Mouse (Mus musculus): ENCODE data around the gene Cpvl. TPM values are rescaled to one million over a fixed set of nuclear protein-coding genes. Genes with fewer than 3 reads are reported as not detected.

Gene Cpvl
- polyA plus RNA-seq, 1 experiment, result not detected

DNA sequence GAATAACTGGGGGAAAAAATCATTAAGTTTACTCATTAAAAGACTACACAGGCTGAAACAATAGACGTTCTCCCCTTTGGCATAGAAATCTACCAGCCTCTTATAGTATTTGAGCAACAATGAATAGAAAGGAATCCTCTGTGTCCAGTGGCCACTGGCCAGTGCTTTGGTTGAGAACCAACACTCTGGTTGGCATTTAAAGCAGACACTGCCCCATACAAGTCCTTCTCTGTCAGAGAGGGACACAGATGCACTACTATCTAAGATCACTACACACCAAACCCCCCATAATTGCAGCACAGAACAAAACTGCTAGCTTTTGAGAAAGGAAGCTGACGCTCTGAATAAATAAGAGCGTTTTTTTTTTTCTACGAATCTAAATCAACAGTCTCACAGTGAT is 93.5 kb downstream of the Cpvl start:
- no peak for TF ChIP-seq GATA1 (IDR thresholded peaks at IDR 0.05; ENCODE audit: low read length)

DNA sequence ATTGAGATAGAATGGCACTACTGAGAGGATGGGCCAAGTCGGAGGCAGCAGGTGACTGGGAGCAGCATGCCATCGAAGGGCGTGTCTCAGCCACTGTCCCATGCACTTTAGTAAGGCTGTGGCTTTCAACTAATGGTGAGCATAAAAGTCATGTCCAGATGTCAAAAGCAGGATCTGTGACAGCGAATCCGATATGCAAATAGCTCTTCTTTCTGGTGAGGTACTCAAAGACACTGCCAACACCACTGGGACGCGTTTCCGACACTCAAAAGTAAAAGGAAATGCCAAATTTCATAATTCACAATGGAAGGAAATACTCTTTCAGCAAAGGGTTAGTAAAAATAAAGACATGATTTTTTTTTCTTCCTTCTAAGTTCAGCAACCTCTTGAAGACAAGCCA is 94.0 kb downstream of the Cpvl start:
- TF ChIP-seq GATA1 (IDR thresholded peaks at IDR 0.05; ENCODE audit: low read length), result no peak

DNA sequence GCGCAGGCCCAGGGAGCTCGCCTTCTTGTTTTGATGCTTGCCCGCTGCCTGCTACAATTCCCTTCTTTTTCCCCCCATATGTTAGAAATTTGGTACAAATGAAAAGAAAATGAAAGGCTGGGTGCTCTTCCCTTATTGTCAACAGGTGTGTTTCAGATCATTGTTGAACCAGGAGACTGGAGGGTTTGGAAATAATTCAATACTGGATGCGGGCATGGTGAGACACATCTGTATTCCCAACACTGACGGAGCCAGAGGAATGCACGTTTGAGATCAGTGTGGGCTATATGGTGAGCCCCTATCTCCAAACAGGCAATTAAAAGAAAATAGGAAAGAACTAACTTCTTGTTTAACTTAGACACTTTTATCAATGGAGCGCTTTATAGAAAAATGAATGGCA is 95.1 kb downstream of the Cpvl start:
- TF ChIP-seq GATA1 (IDR thresholded peaks at IDR 0.05; ENCODE audit: low read length), result no peak

DNA sequence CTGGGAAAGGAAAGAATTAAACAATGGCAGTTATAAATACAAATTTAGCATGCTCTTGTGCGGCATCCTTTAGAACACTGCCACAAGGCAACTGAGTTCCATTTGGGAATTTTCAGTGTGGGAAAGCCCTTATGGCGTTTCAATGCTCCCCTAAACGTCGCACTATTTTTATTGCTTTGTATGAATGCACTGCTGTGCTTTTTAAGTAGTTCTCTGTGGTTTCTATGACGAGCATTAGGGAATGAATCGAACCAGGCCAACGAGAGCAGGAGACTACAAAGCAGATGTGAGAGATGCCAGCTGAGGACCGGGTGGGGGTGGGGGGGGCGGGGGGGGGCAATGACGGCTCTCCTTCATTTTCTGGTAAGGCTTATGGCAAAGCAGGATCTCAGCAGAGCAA is 96.8 kb downstream of the Cpvl start:
- no peak for TF ChIP-seq GATA1 (IDR thresholded peaks at IDR 0.05; ENCODE audit: low read length)

DNA sequence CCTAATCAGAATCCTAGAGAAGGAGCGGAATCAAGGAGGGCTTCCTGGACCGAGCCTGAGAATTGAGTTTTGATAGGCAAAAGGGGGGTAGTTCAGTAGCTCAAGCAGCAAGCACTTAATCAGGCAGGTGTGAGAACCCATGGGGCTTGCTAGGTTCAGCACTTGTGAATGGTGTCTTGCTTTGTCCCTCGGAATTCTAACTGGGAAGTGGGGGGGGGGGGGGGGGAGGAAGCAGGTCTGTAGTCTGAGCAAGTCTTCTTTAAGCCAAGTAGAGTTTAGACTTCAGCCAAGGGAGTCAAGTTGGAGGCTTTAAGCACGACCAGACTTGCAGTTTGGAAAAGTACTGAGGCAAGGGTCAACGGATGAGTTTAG is 97.2 kb downstream of the Cpvl start:
- TF ChIP-seq GATA1 (IDR thresholded peaks at IDR 0.05; ENCODE audit: low read length), result no peak

DNA sequence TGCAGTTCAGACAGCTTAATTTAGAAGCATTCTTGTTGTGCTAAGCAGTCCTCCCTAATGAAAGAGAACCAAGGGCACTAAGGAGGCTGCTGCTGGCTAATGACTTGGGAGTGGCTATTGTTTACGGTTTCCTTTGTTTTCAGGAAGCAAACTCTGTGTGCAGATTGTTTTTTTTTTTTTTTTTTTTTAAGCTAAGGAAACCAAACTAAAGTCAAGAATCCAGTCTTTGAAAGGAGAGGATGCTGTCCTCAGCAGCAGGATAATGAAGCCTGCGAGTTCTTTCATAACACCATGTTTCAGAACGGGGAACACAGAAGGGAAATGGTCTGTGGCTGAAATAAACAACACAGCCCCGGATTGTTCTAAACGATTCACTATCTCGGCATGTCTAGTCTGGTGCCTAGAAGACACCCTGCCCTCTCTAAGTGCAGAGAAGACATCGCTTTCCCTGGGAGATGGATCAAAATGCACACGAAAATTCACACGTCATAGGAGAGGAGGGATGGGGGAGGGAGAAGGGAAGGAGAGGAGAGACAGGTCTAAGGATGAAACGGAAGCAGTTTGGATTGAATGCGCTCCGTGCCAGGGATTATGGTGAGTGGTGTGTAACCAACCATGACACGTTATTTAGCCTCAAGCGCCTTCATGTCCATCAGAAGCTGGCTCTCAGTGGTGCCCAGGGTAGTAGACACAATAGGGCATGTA is 97.8 kb downstream of the Cpvl start:
- no peak for TF ChIP-seq GATA1 (IDR thresholded peaks at IDR 0.05; ENCODE audit: low read length)

DNA sequence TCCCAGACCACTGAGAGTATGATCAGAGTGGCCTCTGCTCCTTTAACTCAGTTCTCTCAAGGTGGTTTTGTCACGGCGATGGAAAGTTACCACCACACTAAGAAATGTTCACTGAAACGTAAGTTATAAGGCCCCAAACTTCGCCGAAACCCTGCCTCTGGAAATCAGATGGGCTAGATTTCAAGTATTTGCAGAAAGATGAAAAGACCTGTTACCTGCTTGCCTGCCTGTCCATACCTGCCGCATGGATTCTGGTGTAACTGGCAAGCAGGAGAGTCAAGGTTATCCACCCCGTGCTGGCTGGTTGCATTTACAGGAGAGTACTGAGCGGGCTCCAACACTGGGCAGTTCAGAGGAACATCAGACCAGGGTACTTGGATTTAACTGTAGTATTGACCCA is 98.9 kb downstream of the Cpvl start:
- no peak for TF ChIP-seq GATA1 (IDR thresholded peaks at IDR 0.05; ENCODE audit: low read length)

DNA sequence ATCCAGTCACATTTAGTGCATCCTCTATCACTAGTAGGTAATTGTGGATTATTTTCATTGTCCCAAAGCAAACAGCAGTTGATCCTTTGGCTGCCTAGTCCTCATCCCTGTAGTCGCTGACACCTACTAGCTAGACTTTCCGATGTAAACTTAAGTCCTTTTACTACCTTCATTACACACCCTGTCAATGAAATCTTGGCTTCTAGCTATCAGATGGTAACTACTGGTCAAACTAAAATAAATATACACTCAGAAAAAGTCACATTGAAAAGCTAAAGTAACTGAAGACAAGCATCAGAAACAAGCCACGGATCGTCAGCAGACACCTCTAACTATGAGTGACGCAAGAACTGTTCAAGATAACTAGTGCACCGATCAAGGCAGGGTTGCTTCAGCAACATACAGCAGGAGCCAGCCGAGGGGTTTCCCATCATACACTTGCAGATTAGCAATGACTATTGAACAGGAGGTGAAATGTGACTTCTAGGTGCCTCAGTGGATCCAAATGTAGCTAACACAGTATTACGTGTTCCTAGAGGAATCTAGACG is 103.5 kb downstream of the Cpvl start:
- no peak for TF ChIP-seq GATA1 (IDR thresholded peaks at IDR 0.05; ENCODE audit: low read length)

DNA sequence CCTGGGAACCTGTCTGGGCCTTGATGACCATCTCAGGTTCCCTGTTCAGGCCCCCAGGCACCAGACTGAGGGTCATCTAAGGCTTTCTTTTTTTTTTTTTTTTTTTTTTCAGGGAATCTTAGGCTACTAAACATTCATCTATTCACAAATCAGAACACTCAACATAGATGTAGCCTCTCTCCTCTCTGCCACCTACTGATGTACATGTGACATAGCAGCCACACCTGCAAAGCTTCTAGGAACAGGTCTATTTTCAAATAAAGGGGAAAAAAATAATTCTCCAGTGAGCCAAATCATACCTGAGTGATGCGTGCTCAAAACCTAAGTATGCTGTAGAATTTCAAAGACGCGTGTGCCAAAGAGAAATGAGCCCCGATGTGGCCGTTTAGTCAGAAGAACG is 106.6 kb downstream of the Cpvl start:
- TF ChIP-seq GATA1 (IDR thresholded peaks at IDR 0.05; ENCODE audit: low read length), result no peak

DNA sequence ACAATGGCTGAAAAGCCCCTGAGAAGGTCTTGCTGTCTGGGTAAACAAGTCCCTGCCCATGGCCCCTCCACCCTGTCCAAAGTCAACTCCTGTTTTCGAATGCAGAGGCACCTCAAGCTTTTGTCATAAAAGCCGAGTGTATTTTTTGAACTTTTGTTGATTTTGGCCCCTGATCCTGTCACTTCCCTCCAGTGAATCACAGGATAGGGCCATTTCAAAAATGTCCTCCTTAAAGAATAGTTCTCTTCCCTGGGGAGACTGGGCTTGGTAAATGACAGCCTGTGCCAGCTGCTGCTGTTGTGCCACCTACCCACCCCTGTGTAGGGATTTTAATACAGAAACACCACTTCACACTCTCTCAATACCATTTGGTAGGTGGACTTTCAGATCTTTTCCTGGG is 115.5 kb downstream of the Cpvl start:
- TF ChIP-seq GATA1 (IDR thresholded peaks at IDR 0.05; ENCODE audit: low read length), result no peak

DNA sequence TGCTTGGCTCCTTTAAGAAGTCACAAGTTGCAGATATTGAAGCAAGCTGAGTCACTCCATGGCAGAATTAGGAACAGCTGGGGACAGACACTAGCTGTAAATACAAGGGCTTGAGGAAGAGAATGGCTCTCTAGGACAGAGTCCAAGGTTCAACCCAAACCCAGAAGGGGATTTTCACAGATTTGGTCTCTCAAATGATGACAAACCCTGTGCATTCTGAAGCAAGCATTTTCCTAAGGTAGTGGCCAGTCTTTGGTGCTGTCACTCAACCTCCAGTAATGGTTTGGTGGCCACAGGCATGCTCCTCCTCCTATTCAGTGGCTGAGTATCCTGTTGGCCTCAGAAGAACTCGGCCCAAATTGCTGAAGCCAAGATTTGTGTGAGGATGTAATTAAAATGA is 119.4 kb downstream of the Cpvl start:
- TF ChIP-seq GATA1 (IDR thresholded peaks at IDR 0.05; ENCODE audit: low read length), result no peak

DNA sequence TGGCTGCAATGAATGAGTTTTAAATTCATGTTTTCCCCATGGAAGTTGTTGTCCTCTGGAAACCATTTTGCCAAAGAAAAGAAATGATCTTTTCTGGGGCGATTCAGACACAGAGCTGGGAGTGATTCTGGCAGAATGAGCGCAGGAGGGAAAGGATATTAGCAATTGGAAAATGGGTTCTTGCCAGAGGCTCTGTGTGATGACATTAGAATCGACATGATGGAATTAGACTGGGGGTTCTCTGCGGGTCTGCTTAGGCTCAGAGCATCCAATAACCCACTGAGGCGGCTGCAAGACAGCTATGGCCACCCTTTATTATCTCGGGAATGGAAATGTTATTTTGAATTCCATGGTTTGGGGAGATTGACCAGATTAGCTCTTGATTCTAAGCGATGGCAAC is 120.6 kb downstream of the Cpvl start:
- no peak for TF ChIP-seq GATA1 (IDR thresholded peaks at IDR 0.05; ENCODE audit: low read length)

DNA sequence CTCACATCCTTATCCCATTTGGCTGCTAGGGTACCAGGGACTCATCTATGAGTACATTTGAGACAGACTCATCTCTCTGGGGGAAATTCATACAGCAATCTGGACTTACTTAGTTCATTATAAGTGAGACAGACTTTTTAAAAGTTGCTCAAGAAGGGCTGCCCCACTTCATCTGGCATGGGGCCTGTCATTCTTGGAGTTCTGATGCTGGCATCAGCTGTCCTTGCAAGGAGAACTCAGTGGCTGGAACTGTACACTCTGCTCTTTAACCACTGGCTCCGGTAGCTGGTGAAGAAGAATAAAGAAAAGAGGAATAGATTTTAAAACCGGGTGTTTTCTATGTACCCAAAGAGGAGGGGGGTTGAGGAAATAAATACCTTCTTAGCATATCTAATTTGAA is 121.7 kb downstream of the Cpvl start:
- no peak for TF ChIP-seq GATA1 (IDR thresholded peaks at IDR 0.05; ENCODE audit: low read length)

DNA sequence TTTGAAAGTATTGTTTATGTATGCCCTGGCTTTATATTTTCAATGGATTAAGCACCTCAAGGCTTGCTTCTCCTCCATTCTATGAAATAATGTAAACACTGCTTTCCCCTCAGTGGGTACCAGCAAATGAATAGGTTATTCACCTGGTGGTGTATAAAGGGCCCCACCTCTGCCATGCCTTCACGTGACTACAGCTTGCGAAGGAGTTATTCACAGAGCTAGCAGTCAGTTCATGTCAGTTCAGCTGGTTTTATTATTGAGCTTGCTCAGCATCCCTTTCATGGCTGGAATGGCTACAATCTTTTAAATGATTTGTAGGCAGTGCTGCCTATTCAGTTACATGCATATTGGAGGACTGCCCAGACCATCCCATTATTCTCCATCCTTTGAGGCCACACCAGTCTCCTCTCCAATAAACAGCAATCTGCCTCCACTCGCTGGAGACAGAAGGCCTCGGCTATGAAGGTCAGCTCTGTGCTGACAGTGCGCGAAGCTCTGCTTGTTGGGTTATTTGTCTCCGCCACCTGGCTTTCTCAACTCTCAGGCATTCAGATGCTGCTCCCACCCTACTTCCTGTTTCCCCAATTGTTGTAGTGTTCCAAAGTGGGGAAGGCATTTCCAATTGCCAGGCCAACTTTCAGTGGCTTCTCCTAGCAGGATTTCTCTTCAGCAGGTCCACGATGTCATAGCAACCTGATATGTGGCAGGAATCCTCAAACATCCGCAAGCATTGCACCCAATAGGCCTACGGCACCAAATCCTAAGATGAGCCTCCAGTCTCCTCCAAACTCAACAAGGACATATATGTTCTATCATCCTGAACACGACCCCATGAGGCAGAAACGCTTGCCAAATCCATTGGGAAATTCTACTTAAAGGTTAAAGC is 123.3 kb downstream of the Cpvl start:
- no peak for TF ChIP-seq GATA1 (IDR thresholded peaks at IDR 0.05; ENCODE audit: low read length)

DNA sequence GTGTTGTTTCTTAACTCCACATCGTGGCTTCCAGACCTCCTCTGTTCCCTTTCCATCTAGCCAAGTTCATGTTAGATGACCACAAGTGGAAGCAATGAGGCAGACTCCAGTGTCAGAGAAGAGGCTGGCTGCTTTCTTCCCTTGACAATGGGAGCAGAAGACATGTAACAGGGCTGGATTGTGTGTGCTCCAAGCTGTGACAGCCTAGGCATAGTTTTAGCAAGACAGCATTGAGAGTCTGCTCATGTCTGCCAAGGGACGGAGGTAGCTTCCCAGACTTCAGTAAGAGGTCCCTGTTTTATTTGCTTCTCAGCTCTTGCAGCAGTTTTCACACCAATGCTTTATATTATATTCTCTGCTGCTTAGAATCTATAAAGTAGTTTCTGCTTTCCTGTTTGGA is 124.2 kb downstream of the Cpvl start:
- no peak for TF ChIP-seq GATA1 (IDR thresholded peaks at IDR 0.05; ENCODE audit: low read length)

DNA sequence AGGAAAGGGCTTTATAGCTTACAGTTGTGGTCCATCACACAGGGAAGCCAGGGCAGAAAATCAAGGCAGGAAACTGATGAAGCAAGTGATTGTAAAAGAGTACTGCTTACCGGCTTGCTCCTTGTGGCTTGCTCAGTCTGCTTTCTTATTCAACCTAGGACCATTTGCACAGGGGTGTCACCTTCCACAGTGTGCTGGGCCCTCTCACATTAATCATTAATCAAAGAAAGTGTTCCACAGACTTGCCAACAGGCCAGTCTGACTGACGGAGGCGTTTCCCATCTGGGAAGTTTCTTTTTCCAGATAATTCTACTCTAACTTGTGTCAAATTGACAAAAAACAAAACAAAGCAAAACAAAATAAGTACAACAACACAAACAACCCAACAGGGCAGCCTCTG is 124.9 kb downstream of the Cpvl start:
- no peak for TF ChIP-seq GATA1 (IDR thresholded peaks at IDR 0.05; ENCODE audit: low read length)

DNA sequence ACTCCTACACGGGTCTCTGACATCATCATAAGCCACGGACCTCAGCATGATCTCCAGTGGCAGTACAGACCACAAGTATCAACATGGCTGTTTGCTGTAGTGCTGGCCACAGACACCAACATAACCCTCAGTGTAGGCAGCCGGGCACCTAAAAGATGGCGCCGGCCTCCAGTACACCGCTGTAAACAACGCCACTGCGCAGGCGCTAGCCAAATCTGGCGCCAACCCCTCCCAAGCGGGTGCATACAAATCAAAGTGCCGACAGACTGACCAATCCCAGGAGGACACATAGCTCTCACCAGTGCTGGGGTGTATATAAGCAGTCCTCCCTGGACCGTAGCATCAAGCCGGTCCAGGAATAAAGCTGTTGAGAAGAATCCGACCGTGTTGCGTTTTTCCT is 133.8 kb downstream of the Cpvl start:
- TF ChIP-seq GATA1 (IDR thresholded peaks at IDR 0.05; ENCODE audit: low read length), result no peak
